Mouse (Mus musculus) stomach, postnatal 0 days (tissue): ENCODE measurements around the gene Olfr669.
"Not testable (repeated sequence)": the region's sequence is repeated elsewhere in the genome, so short reads cannot be mapped to it uniquely, and the experiment has no call there.

Experiments used
- CTCF ChIP-seq: IDR thresholded peaks from 2 replicates; pipeline ENCODE4 v1.5.1; 2016; ENCODE audit warnings: antibody characterized with exemption, low read depth, mild to moderate bottlenecking, moderate library complexity
- EP300 ChIP-seq: optimal IDR thresholded peaks from 2 replicates; pipeline ENCODE3; 2016; ENCODE audit warnings: antibody characterized with exemption

DNA sequence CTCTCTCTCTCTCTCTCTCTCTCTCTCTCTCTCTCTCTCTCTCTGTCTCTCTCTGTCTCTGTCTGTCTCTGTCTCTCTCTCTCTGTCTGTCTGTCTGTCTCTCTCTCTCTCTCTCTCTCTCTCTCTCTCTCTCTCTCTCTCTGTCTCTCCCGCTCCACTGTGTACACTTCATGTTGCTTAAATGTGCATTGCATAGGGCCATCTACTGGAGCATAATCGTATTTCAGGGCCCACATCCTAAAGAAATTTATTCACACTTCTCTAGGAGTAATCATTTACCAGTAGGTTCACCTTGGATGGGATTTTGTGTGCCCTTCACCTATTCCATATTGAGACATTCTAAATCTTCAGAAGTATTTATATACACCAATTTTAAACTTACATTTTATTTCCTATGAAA lies 38.5 kb downstream of the Olfr669 start:
- not testable (repeated sequence) for TF ChIP-seq CTCF, EP300
